Mouse (Mus musculus) layer of hippocampus, adult 8-10 months (tissue): ENCODE measurements at regions not wholly inside any gene's neighbourhood (a gene's known extent, or its start where the extent isn't known, plus 50 kb on each side); places are given as distances from the start of the nearest gene placed in this dataset.

Experiments
- DNase-seq, 2 experiments: peaks; one replicate each; pipeline ENCODE4 v3.0.0; 2022; ENCODE audit warnings: low spot score in 2 of 2
- microRNA-seq, 2 experiments: library from miRNA; unstranded; fragments of <30 nt; microRNA quantifications; one replicate each; pipeline ENCODE4 v1.2.0; 2022

DNA sequence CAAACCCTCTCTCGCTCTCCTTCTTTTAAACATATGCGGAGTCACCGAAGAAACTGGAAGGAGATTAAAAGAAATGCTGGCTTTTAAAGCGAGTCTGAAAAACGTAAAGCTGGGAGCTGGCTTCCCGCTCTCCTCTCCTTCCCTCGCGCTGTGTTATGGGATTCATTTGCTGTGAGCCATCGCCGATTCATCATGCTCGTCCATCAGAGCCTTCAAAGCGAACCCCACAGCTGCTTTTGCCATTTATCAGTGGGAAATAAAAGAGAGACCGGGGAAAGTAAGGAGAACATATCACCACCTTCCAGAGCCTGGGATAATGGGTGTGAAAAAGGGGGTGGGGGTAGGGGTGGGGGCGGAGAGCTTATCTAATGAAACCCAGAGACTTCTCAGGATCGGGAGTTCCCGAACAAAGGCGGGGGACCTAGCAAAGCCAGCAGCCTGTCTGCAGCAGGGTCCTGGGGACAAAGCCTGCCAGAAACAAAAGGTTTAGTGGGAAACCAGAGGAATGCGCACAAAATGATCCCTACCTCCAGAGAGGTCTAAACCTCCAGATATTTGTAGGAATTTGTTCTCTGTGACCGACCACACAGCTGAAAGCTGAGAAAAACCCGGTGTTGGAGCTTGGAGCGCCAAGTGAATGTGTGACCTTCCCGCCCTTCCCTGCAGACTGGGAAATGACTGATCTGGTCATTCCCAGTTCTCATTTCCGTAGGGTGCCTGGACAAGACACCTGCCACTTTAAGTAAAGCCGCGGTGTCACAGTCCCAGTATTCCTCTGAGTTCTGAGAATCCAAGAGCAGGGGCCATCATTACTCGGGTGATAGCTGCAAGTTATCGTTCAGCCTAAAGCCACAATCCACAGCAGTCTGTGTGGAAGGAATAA, 73.9 kb upstream of the Lrig1 start:
- no peak for DNase-seq

GRCm38 (mm10) chr6:94772868-94773603, 73.1 kb upstream of the Lrig1 start:
- DNase-seq, result no peak

GRCm38 (mm10) chr6:94772391-94772790, 72.4 kb upstream of the Lrig1 start:
- DNase-seq, result no peak

DNA sequence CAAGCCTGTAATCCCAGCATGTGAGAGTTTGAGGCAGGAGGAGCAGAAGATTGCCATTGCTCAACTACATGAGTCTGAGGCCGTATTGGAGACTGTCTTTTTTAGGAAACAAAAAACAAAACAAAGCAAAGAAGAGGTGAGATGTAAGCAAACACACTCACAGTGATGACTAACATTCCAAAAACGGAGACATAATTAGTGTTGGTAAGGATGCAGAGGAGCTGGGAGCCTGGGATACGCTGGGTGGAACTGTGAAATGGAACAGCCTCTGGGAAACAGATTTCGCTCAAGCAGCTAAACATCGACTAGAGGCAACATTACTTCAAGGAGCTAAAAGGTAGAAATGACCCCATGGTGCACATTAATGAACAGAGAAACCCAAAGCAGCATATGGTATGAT, 68.3 kb upstream of the Lrig1 start:
- no peak for DNase-seq

- DNase-seq, result no peak
These were observed 65.8 kb upstream of the Lrig1 start for GRCm38 (mm10) chr6:94765724-94766123.

DNA sequence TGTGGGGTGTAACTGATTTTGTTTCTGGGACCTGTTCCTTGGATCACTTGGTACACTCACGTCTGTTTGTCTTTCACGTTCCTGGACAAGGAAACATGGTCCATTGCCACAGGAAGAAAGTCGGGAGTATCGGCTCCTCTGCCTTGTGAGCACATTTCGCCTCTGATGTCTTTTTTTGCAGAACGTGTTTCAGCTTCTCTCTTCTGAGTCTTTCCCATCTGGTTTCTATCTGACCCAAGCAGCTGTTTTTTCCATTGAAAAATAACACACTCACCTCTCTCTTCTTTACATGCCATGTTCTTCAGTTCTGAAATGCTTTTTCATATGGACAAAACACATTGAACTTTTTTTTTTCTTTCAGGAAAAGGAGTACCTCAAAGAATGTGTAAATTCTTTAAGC, 61.4 kb upstream of the Lrig1 start:
- no peak for DNase-seq

DNA sequence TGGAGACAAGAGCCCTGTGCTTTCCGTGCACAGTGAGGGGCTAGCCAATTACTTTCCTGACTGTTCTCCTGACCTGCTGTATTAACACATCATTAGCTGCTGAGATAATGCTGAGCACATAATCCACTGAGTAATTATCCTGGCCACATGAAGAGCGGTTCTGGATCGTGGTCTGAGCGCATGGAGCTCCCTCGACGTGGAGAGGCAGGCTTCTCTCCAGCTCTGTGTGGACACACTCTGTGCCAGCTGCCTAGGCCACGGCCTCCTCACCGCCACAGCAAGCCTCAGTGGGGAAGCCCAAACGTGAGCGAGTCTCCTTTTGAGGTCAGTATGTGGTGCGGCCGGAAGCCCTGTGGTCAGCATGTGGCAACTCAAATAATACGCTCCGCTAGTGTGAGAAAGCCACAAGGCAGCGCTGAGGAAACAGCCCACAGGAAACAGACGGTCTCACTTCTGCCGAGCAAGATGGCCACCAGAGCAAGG, 60.7 kb upstream of the Lrig1 start:
- no peak for DNase-seq

- DNase-seq, result no peak
These were observed 59.7 kb upstream of the Lrig1 start for GRCm38 (mm10) chr6:94759649-94760048.

DNA sequence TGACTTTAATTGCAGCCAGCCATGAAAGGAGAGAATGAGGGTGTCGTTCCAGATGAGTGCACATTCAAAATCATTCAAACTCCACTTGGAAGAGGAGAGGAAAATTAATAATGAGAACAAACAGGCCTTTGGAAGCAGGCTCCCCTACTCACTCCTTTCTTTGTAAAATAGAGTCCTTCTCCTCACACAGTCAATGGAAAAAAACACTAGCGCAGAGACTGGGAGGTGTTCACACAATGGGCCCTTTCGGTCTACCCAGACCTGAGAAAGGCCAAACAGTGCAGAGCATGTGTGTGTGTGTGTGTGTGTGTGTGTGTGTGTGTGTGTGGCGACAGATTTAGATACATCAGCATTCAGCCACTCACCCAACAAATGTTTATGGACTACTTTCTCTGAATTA, 56.0 kb upstream of the Lrig1 start:
- DNase-seq, result no peak

- no peak for DNase-seq
These were observed 55.4 kb upstream of the Lrig1 start for GRCm38 (mm10) chr6:94755297-94755831.

DNA sequence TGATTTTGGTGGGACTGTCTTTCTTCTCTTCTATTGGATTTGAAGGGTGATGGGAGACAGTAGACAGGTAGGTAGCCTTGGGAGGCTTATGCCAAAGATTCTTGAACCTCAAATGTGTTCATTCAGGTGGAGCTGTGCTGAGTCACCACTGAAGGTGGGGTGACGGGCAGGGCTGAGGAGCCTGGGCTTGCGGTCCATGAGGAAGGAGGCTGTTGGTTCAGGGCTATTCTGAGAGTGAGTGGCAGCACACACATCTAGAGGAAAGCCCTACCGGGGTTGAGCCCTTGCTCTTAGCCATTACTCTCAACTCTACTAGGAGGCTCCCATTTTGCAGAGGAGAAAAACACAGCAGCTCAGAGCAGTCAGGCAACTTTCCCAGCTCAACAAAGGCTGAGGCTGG, 54.6 kb upstream of the Lrig1 start:
- no peak for DNase-seq

DNA sequence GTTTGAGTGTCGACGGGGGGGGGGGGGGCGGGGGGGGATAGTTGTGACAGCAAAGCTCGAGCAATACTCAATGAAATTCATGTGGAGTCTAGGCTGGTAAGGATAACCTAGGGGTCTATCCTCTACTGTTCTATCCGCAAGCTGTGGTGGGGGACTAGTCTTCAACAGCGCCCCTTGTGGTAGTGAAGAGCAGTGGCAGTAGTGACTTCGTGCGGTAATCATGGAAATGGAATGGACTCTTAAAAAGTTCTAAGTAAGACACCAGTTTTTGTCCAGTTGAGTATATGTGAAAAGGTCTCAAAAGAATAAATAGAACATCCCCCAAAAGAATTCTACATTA, 51.1 kb upstream of the Lrig1 start:
- no peak for DNase-seq

- DNase-seq, result no peak
These were observed 50.5 kb upstream of the Lrig1 start for GRCm38 (mm10) chr6:94750228-94751100.

Small RNA genes lying in the stretch of these regions (microRNA-seq; reads per million reads assigned to microRNA genes)
- gene Gm23364, result 0 reads per million in 2 experiments
